Mouse (Mus musculus): ENCODE measurements around the gene Gc. TPM values are rescaled to one million over a fixed set of nuclear protein-coding genes. Genes with fewer than 3 reads are reported as not detected.

Gc gene
- total RNA-seq (2022): 1 to 10 TPM in 2 of 4 experiments, under 1 TPM in 1, not detected in 1; 0.31 to 4.0 (median 1.4) TPM

GRCm38 (mm10) chr5:89457554-89458062, at the start of gene Gc:
Gene Gc (minus strand): TSS chr5:89457898.
- no peak for DNase-seq

DNA sequence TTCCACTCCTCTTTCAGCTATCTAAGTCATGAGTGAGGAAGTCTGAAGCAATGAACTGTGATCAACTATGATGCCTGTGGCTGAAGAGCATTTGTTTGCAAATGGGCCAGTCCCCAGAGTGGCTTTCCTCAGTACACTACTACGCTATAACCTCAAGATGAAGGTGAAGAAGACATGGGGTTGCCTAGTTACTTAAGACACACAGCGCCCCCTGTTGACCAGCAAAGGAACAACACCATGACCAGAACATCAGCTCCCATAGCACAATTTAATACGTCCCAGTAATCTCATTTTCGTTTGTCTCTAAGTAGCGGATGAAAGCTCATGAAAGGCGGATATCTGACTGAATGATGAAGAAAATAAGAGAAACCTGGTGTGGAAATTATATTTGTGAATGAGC, 42.5 kb upstream of the Gc start:
- peak; percentile 17 for DNase-seq

- DNase-seq: no peak
Observed at GRCm38 (mm10) chr5:89492560-89492959, 34.9 kb upstream of the Gc start.

GRCm38 (mm10) chr5:89470483-89470882, 12.8 kb upstream of the Gc start:
- no peak for DNase-seq

DNA sequence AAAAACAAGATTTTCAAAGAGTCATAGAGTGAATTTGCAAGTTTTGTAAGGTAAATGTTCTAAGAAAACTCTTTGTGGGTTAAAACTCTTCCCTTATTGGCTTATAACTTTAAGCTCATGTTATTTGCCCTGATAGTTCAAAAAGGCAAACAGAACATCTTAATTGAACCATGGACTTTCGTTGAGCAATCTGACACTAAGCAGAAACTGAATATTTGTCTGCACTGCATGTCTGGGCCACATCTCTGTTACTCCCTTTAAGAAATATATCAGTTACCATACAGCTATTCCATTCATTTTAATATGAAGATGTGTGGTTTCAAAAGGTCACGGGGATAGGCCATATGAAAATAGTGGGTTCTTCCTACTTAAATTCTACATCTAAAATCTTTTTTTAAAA, 10.2 kb upstream of the Gc start:
- DNase-seq: no peak

DNA sequence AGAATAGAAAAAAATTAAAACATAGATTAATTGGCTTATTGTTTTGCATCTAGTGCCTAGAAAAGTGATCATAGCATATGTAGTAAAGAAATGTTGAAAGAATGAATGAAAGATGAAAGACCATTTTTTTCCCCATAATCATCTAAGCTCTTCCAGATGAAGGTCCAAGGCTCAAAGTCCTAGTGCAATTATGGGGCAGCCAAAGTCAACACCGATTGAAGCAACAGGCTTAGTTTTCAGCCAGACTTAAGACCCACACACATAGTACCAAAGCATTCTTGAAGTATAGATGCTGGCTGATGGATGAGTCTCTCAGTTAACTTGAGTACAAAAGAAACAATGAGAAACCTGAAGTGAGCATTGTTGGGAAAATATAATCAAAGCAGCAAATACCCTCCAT, 9.3 kb upstream of the Gc start:
- no peak for DNase-seq

DNA sequence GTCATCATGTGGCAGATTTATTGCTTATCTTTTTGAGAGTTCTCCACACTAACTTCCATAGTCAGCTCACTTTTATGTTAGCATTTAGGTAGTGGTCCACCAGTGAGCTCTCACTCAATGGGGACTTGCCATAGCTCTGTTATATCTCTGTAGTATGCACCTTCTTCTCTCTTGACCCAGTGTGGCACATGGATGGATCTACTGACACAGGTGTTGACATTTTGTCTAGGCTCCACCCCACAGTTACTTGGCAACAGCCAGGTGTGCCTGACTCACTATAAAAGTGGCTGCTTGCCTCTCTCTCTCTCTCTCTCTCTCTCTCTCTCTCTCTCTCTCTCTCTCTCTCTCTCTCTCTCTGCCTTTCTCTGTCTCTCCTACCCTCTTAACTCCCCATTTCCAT, 8.6 kb upstream of the Gc start:
- DNase-seq: no peak

DNA sequence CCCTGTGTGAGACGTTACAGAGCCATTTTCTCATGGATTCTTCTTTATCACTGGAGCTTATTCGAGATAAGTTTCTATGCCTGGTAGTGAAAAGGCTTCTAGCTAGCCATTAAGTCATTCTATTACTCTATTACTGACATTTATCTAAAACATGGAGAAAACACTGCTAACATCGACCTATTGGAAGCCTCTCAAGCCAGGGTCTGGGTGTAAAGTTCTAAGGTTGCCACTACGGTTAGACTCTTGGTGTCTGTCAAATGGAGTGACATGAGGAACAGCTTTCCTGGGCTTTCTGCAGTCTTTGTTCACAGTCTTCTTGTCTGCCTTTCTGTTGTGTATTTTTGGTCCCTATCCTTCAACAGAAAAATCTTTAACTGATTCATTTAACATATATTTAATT, 4.1 kb upstream of the Gc start:
- no peak for DNase-seq

DNA sequence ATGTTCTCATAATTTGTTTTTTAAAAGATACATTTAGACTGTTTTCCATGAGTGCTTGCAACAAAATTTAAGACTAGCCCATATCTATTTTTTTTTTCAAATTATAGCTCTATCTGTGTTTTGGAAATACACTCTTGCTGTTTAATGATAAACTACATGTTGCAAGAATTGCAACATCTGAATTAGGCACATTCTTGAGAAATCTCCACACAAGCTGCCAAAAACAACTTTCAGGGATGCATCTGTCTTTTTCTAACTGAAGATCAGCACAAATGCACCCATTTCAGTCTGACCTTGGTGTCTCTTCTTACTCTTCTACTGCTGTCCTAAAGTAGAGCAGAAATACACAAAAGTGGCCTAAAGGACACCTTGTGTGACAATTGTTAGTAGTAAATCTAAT, 1.9 kb upstream of the Gc start:
- no peak for DNase-seq

DNA sequence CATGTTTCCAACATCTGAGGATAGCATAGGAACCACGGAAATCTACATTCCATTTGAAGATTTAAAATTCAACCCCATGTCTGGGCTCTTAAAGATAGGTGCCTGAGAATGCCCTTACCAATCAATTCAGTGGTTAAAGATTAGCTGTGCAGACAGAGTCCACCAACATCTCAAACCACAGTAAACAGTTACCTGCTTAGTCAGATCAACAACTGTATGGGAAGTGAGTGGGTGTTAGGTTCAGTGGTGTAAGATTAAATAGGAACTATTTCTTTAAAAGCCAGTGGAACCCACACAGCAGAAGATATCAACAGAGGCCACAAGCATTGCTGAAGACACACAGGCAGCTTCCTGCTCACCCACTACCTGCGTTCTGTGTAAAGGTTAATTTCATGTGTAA, 1.3 kb upstream of the Gc start:
- no peak for DNase-seq

- peak; percentile 21 for DNase-seq
Observed at GRCm38 (mm10) chr5:89455526-89455925, 2.2 kb downstream of the Gc start.

- DNase-seq: no peak
Observed at GRCm38 (mm10) chr5:89450798-89451197, 6.9 kb downstream of the Gc start.

DNA sequence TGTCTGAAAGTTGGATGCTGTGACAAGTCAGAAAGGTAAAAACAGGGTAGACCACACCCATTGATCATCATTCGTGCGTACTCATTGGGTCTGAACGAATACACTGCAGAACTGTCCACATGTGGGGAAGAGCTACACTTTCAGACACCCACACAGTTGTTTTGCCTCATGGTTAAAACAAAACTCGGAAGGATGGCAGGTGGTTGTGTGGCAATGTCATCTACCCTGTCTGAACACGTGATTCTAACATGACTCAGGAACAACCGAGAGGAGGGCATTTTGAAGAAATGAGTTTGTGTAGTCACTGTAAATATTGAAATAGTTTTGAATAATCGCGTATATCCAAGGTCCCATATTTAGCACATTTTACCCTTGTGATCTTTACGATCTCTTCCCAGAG, 8.4 kb downstream of the Gc start:
- no peak for DNase-seq

DNA sequence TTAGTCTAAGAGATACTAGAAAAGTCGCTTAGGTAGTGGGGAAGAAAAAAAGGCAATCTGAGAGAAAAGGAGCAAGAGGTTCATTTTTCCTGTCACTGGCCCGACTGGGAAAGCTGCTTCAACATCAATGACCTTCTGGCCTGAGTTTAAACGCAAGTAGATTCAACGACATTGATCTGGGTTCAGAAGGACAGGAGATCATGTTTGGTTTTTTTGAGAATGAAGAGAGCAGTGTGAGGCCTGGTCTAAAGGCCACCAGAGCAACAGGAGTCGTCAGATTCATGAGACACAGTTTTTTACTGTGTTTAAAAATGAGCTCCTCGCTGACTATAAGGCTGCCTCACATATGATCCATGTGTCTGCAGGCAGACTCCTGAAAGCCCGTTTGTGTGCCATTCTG, 9.7 kb downstream of the Gc start:
- DNase-seq: no peak

DNA sequence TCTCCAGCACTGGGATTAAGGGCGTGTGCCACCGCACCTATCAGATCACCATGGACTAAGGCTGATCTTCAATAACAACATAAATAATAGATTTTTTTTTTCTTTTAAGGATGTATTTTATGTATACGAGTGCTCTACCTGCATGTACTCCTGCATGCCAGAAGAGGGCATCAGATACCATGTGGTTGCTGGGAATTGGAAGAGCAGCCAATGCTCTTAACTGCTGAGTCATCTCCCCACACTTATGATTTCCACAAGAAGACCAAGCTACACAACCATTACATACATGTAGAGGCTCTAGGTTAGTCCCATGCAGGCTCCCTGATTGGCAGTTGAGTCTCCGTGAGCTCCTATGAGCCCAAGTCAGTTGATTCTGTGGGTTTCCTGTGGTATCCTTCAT, 13.3 kb downstream of the Gc start:
- DNase-seq: no peak

- no peak for DNase-seq
Observed at GRCm38 (mm10) chr5:89411536-89411935, 46.2 kb downstream of the Gc start.

GRCm38 (mm10) chr5:89407376-89408082, 50.2 kb downstream of the Gc start:
- DNase-seq: no peak

DNA sequence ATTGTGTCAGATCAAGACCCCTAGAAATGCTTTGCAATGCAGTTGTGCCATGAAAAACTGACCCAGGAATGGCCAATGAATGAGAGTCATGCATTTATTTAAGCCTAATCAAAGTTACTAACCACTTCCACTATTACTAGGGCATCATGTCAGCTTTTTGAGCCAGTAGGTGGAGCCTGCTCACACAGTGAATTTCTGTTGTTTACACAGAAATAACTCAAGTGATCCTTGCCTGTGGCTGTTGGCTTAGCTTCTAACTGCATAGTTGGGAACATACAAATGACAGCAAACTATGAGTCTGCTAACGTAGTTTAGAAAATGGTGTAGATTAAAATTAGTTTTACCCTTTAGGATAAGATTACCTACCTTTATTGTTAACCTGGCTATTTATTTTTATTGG, 52.6 kb downstream of the Gc start:
- no peak for DNase-seq

DNA sequence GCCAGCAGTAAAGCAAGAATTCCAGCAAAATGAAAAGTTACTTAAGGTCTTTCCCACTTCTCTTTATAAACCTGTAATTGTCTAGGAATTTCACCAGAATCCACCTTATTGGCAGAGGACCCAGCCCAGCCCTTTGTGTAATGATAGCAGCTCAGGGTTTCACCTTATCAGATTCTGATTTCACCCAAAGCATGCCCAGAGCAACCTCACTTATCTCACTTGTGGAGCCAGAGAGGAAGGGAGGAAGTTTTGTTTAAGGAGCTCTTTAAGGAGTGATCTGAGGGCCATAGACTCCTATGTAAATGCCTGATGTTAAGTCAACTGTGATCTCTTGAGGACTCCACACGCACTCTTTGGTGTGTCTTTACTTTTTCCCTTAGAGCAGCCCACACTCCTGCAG, 67.3 kb downstream of the Gc start:
- no peak for DNase-seq

GRCm38 (mm10) chr5:89384204-89384603, 73.5 kb downstream of the Gc start:
- DNase-seq: no peak

DNA sequence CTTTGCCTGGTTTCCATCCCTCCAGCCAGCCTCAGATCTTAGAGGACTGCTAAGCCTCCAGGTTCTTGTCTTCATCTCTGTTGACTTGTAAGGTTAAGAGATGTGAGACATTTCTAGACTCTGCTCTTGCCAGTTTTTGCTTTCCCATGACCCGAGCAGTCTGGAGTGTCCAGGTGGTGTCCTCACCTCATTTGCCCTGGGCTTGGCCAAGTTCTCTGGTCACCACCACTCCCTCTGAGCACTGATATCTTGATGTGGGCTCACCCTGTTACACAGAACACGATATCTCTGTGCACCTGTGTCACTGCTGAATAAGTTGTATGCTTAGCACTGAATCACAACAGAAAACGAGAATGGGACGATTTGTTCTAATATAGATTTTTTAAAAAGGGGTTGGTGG, 76.4 kb downstream of the Gc start:
- no peak for DNase-seq

DNA sequence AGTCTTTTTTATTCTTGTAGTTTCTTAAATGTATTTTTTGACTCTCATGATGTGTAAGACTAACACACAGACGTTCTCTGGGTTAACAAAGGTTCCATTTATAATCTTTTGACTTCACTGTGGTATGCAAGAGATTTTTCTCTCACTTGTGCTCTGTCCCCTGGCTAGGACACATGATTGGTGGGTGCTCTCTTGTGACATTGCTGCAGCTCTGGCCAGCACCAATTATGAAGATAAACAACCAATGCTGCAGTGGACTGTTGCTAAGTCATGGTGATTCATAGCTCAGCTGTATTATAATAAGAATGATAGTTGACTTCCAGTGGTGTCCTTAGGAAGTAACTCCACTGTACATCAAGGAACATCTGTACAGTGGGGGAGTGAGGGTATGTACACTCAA, 87.6 kb downstream of the Gc start:
- DNase-seq: no peak

DNA sequence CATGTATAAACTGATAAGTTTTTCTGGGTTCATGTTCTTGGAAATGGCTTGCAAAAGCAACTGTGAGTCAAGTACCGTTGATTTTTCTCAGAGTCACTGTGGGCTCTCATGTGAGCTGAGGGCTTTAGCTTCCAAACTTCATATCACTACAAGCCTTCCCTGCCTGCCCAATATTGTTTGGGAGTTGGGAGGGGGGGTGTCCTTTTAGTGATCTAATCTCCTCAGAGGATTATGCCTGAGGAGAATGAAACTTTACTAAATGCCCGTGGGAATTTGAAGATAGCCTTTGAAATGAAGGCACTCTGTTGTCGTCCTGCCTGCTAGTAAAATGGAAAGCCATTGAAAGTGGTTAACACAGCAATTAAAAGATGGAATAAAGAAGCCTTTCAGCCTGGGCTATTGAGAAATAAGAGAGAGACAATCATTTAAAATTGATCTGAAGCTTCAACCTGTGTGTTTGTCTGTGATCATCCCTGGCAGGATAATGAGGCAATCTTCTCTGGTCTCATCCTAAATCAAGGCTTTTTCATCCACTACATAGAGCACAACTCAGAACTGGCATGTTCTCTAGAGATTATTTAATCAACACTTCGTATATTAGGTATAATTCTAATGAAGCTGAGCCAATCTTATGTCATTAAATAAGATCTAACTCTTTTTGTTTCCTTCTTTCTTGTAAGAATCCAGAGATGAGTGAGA, 89.5 kb downstream of the Gc start:
- DNase-seq: no peak

Measured in adrenal gland, adult 8-10 months (tissue).